Mouse (Mus musculus): ENCODE data around the gene Ptgr2. TPM values are rescaled to one million over a fixed set of nuclear protein-coding genes. Genes with fewer than 3 reads are reported as not detected.
"Not testable (repeated sequence)": the region's sequence is repeated elsewhere in the genome, so short reads cannot be mapped to it uniquely, and the experiment has no call there.

The Ptgr2 gene
- polyA plus RNA-seq, 1 experiment from 2014 or later, result 25.9 TPM

GRCm38 (mm10) chr12:84316006-84316405 is 31.0 kb downstream of the Ptgr2 start:
- peak overlapping the region; percentile 97; the same call in 1 of the 2 replicates for H3K27ac ChIP-seq
- H3K4me1 ChIP-seq, result peaks cover 14% of the 10 kb centered on the region
- H3K36me3 ChIP-seq, result no peaks in the 10 kb centered on the region
- H3K9ac ChIP-seq, result peak overlapping the region; percentile 97
- H3K27me3 ChIP-seq, result no peaks in the 10 kb centered on the region
- peak overlapping the region; percentile 89 for H3K4me3 ChIP-seq
- H3K4me2 ChIP-seq, result peak overlapping the region; percentile 74
- 29% methylated on average over 7 of the region's 7 CpGs for WGBS
- H3K9me3 ChIP-seq, result no peaks in the 10 kb centered on the region
- no peak for ATAC-seq (ENCODE audit: borderline replicate concordance, extremely low read depth, low FRiP score, low TSS enrichment)

- no peaks in the 10 kb centered on the region for H3K27me3 ChIP-seq
- peak; percentile 97 for ATAC-seq (ENCODE audit: borderline replicate concordance, extremely low read depth, low FRiP score, low TSS enrichment)
- H3K4me3 ChIP-seq, result peak within 1 kb of the TSS; percentile 89
- peak within 1 kb of the TSS; percentile 97 for H3K27ac ChIP-seq
- no peaks in the 10 kb centered on the region for H3K36me3 ChIP-seq
- WGBS, result under 1% methylated on average over 70 of the region's 77 CpGs
- H3K4me2 ChIP-seq, result peak within 1 kb of the TSS; percentile 74
- H3K9ac ChIP-seq, result peak within 1 kb of the TSS; percentile 97
- peaks cover 14% of the 10 kb centered on the region for H3K4me1 ChIP-seq
- no peaks in the 10 kb centered on the region for H3K9me3 ChIP-seq
Observed at GRCm38 (mm10) chr12:84316721-84317621, 31.9 kb downstream of the Ptgr2 start, which contains the start of gene Zfp410. Gene Zfp410, plus strand, starts transcription at chr12:84316852.

- Histone ChIP-seq H3K4me1 (no peaks in the 10 kb centered on the region), H3K9ac (no peak overlapping the region), H3K27ac (no peak overlapping the region), H3K4me3 (no peak overlapping the region), H3K9me3 (no peaks in the 10 kb centered on the region), H3K27me3 (no peaks in the 10 kb centered on the region), H3K36me3 (peaks cover 61% of the 10 kb centered on the region), H3K4me2 (no peak overlapping the region)
- no peak for ATAC-seq (ENCODE audit: borderline replicate concordance, extremely low read depth, low FRiP score, low TSS enrichment)
- 48% methylated on average over 4 of the region's 4 CpGs for WGBS
Observed at GRCm38 (mm10) chr12:84327111-84327512, 42.1 kb downstream of the Ptgr2 start.

- Histone ChIP-seq H3K9ac (no peak overlapping the region), H3K4me2 (no peak overlapping the region), H3K9me3 (no peaks in the 10 kb centered on the region), H3K4me3 (no peak overlapping the region), H3K27me3 (no peaks in the 10 kb centered on the region), H3K27ac (no peak overlapping the region), H3K4me1 (no peaks in the 10 kb centered on the region), H3K36me3 (peaks cover 80% of the 10 kb centered on the region)
- ATAC-seq (ENCODE audit: borderline replicate concordance, extremely low read depth, low FRiP score, low TSS enrichment), result no peak
- WGBS, result 82% methylated on average over 11 of the region's 11 CpGs
Observed at GRCm38 (mm10) chr12:84336963-84337625, 52.1 kb downstream of the Ptgr2 start.

GRCm38 (mm10) chr12:84347192-84347591 is 62.2 kb downstream of the Ptgr2 start:
- H3K4me3 ChIP-seq, result no peak overlapping the region
- WGBS, result 39% methylated on average over 2 of the region's 2 CpGs
- peaks cover 28% of the 10 kb centered on the region for H3K36me3 ChIP-seq
- no peak overlapping the region for H3K27ac ChIP-seq
- H3K4me1 ChIP-seq, result no peaks in the 10 kb centered on the region
- no peaks in the 10 kb centered on the region for H3K27me3 ChIP-seq
- no peak overlapping the region for H3K9ac ChIP-seq
- no peak for ATAC-seq (ENCODE audit: borderline replicate concordance, extremely low read depth, low FRiP score, low TSS enrichment)
- H3K9me3 ChIP-seq, result no peaks in the 10 kb centered on the region
- H3K4me2 ChIP-seq, result no peak overlapping the region

- WGBS, result 85% methylated on average over 2 of the region's 2 CpGs
- H3K4me2 ChIP-seq; H3K4me3 ChIP-seq; H3K36me3 ChIP-seq; H3K27ac ChIP-seq; H3K27me3 ChIP-seq; H3K9ac ChIP-seq; ATAC-seq (ENCODE audit: borderline replicate concordance, extremely low read depth, low FRiP score, low TSS enrichment); H3K9me3 ChIP-seq: not testable (repeated sequence)
- H3K4me1 ChIP-seq, result peaks cover 18% of the 10 kb centered on the region
Observed at GRCm38 (mm10) chr12:84358699-84359098, 73.7 kb downstream of the Ptgr2 start.

- no peaks in the 10 kb centered on the region for H3K9me3 ChIP-seq
- peak within 1 kb of the TSS; percentile 84 for H3K9ac ChIP-seq
- H3K27ac ChIP-seq, result peak within 1 kb of the TSS; percentile 48; the same call in 1 of the 2 replicates
- WGBS, result under 1% methylated on average over 51 of the region's 51 CpGs
- no peaks in the 10 kb centered on the region for H3K36me3 ChIP-seq
- H3K4me2 ChIP-seq, result peak within 1 kb of the TSS; percentile 73
- H3K4me3 ChIP-seq, result peak within 1 kb of the TSS; percentile 92
- peaks cover 18% of the 10 kb centered on the region for H3K4me1 ChIP-seq
- ATAC-seq (ENCODE audit: borderline replicate concordance, extremely low read depth, low FRiP score, low TSS enrichment), result peak; percentile 98
- H3K27me3 ChIP-seq, result no peaks in the 10 kb centered on the region
Observed at GRCm38 (mm10) chr12:84361555-84362489, 76.8 kb downstream of the Ptgr2 start, which contains the start of the genes Coq6 and Fam161b. Gene Coq6, plus strand, starts transcription at chr12:84361657. Gene Fam161b, minus strand, starts transcription at chr12:84361833.

GRCm38 (mm10) chr12:84362872-84363271 is 77.8 kb downstream of the Ptgr2 start:
- Histone ChIP-seq H3K4me2 (peak overlapping the region; percentile 73), H3K4me3 (peak overlapping the region; percentile 92), H3K9ac (peak overlapping the region; percentile 84), H3K4me1 (peaks cover 18% of the 10 kb centered on the region), H3K36me3 (peaks cover 5% of the 10 kb centered on the region; the same call in 1 of the 2 replicates), H3K27ac (no peak overlapping the region), H3K27me3 (no peaks in the 10 kb centered on the region), H3K9me3 (no peaks in the 10 kb centered on the region)
- 24% methylated on average over 2 of the region's 2 CpGs for WGBS
- ATAC-seq (ENCODE audit: borderline replicate concordance, extremely low read depth, low FRiP score, low TSS enrichment), result no peak

GRCm38 (mm10) chr12:84364291-84364690 is 79.3 kb downstream of the Ptgr2 start:
- WGBS, result 76% methylated on average over 9 of the region's 9 CpGs
- Histone ChIP-seq H3K27ac (no peak overlapping the region), H3K4me2 (no peak overlapping the region), H3K4me3 (no peak overlapping the region), H3K27me3 (no peaks in the 10 kb centered on the region), H3K36me3 (peaks cover 17% of the 10 kb centered on the region), H3K9ac (no peak overlapping the region), H3K4me1 (peaks cover 18% of the 10 kb centered on the region), H3K9me3 (no peaks in the 10 kb centered on the region)
- ATAC-seq (ENCODE audit: borderline replicate concordance, extremely low read depth, low FRiP score, low TSS enrichment), result no peak

GRCm38 (mm10) chr12:84365137-84365536 is 80.1 kb downstream of the Ptgr2 start:
- Histone ChIP-seq H3K27ac (no peak overlapping the region), H3K9ac (no peak overlapping the region), H3K4me3 (no peak overlapping the region), H3K4me2 (no peak overlapping the region), H3K27me3 (no peaks in the 10 kb centered on the region), H3K4me1 (peaks cover 18% of the 10 kb centered on the region), H3K9me3 (no peaks in the 10 kb centered on the region), H3K36me3 (peaks cover 25% of the 10 kb centered on the region)
- 87% methylated on average over 6 of the region's 6 CpGs for WGBS
- ATAC-seq (ENCODE audit: borderline replicate concordance, extremely low read depth, low FRiP score, low TSS enrichment), result no peak
